Mouse (Mus musculus): ENCODE results near the gene Olfr531.

Gene Olfr531

DNA sequence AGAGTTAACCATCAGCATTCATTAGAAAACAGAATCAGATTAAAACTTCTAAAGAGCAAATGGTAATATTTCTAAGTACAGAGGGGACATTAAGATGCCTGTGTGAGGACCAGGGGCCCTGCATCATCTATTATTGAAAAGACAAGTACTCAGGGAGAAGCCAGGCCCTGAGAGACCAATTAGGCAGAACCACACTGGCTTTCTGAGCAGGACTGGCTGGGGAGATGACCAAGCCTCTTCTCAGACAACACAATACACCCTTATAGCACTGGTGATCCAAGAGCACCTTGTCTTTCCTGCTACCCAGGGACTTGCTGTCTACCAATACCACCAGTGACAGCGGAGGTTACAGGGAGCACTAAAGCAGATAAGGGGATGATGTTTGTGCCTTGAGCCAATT lies at the start of gene Olfr531:
TSS of gene Olfr531 (minus strand) at position 101 of the 400 bp plus-strand sequence.
- no peak for DNase-seq (ENCODE audit: low spot score)

GRCm38 (mm10) chr7:140443141-140443540 lies 40.4 kb upstream of the Olfr531 start:
- no peak for DNase-seq (ENCODE audit: low spot score)

DNA sequence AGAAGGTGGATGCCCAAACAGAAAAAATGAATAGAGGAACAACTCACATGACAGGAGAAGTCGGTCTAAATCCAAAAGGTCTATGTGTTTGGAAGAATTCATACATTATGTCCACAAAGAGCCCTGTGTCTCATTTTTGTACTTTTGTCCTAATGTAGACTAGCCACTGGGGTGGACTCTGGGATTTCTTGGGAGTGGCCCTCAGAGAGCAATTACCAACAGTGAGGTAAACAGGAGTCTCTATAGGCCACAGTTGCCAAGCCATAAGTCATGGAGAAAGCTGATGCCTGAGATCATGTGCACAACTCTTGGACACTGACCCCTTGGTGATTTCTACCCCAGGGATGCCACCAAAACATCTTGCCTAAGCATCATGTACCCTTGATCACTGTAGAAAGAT lies 18.8 kb upstream of the Olfr531 start, which contains the start of gene Olfr532:
TSS of gene Olfr532 (minus strand) at position 101 of the 400 bp plus-strand sequence.
- DNase-seq (ENCODE audit: low spot score): no peak

DNA sequence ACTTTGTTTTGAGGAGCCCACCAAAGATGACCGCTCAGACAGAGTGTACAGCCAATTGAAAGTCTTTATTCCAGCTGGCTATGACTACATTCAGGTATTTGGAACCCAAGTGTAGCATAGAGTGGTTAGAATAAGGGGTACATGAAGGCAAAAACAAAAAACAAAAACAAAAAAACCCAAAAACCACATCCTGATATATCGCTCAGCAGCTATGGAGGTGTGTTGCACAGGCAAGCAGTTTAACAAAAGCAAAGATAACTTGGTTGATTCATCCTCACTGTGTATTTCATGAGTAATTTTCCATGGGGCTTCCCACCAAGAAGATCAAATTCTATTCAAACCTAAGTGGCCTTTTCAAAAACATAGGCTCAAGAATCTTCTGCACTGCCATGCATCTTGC lies 25.8 kb downstream of the Olfr531 start:
- no peak for DNase-seq (ENCODE audit: low spot score)

DNA sequence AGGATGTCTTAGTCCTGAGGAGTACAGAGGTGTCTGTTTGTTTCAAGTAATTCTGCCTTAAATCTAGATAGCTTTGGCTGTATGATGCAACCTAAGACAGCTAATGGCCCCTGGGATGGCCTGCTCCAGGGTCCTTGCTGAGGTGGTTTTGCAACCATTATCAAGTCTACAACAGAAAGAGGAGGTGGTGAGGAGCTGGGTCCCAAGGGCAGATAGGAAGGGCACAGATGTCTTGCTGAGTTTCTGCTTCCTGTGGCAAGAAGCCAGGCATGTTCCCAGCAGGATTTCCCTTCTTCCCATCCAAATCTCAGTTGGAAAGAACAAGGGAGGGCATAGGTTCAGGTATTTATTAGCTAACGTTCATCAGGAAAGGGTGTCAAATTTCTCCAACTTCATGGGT lies 26.5 kb downstream of the Olfr531 start, which contains the start of gene Olfr530:
TSS of gene Olfr530 (minus strand) at position 101 of the 400 bp plus-strand sequence.
- DNase-seq (ENCODE audit: low spot score): no peak

- no peak for DNase-seq (ENCODE audit: low spot score)
Observed at GRCm38 (mm10) chr7:140374300-140374699, 28.4 kb downstream of the Olfr531 start.

DNA sequence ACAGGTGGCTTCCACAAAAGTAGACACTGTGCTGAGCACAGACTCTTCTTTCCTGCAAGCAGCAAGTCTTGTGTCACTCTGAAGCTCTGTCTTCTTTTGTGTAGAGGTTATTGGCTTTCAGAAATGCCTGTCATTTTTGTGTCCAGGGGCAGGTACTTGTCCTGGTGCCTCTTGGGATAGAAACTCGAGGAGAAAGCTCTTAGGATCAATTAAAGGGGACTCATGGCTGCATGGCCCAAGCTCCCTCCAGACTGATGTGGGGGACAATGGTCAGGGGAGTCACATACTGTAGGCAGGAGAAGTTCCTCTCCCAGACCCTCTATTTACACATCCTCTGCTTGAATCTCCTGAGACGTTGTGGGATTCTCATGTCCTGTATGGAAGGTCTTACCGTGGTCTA lies 41.1 kb downstream of the Olfr531 start, which contains the start of gene Olfr60:
TSS of gene Olfr60 (minus strand) at position 101 of the 400 bp plus-strand sequence.
- no peak for DNase-seq (ENCODE audit: low spot score)
